Mouse (Mus musculus) c-Kit-positive CD71-positive TER-119-positive erythroid progenitor cells, embryonic 14.5 days (primary cell): ENCODE results near the gene Selenon.
"Not testable (repeated sequence)": the region's sequence is repeated elsewhere in the genome, so short reads cannot be mapped to it uniquely, and the experiment has no call there.

Experiments used
- DNase-seq: peaks from one replicate; pipeline ENCODE4 v3.0.0-alpha.2; 2013; ENCODE audit warnings: low spot score

The Selenon gene

GRCm38 (mm10) chr4:134505966-134506594 lies 45.9 kb downstream of the Selenon start:
- peak; percentile 58 for DNase-seq

- DNase-seq, result no peak
These were observed 46.6 kb downstream of the Selenon start for GRCm38 (mm10) chr4:134505303-134505789.

GRCm38 (mm10) chr4:134503686-134504357 lies 48.1 kb downstream of the Selenon start:
- no peak for DNase-seq

- DNase-seq, result no peak
These were observed 50.9 kb downstream of the Selenon start for GRCm38 (mm10) chr4:134501095-134501494.

GRCm38 (mm10) chr4:134498983-134499382 lies 53.0 kb downstream of the Selenon start:
- DNase-seq, result not testable (repeated sequence)

GRCm38 (mm10) chr4:134497986-134498731 lies 53.8 kb downstream of the Selenon start:
- no peak for DNase-seq

DNA sequence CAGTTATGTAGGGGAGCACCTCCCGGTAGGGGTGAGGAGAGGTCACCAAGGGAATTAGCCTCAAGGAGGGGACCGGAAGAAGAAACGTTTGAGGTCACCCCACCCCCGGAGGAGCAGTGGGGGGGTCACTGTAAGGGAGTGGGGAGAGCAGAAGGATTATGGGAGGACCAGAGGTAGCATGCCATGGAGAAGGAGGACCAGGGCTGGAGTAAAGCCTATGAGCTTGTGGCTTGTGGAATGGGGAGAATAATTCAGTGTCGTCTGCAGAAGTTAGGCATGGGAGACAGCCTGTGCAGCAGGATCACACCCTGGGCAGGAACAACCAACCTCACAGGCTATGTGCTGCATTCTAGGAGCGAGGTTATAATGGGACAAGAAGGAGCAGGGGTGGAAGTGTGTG lies 54.7 kb downstream of the Selenon start:
- DNase-seq, result no peak

GRCm38 (mm10) chr4:134496595-134497210 lies 55.3 kb downstream of the Selenon start, which contains the start of gene Paqr7:
TSS of gene Paqr7 (plus strand) at chr4:134496697.
- peak; percentile 61 for DNase-seq

- no peak for DNase-seq
These were observed 56.4 kb downstream of the Selenon start for GRCm38 (mm10) chr4:134495546-134495923.

- peak; percentile 33 for DNase-seq
These were observed 57.0 kb downstream of the Selenon start for GRCm38 (mm10) chr4:134494780-134495545.

DNA sequence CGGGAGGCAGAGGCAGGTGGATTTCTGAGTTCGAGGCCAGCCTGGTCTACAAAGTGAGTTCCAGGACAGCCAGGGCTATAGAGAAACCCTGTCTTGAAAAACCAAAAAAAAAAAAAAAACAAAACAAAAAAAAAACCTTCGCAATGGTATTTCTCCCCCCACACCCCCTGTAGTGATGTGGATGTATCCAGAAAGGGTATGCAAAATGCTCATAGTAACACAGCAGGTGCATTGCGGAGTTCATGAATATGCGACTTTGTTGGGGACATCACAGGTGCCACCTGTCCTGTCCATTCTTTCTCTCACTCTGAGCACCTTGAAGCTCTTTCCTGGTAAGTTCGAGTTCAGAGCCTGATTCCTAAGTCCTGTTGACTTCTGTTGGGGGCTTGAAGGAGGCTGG lies 57.8 kb downstream of the Selenon start:
- DNase-seq, result not testable (repeated sequence)

DNA sequence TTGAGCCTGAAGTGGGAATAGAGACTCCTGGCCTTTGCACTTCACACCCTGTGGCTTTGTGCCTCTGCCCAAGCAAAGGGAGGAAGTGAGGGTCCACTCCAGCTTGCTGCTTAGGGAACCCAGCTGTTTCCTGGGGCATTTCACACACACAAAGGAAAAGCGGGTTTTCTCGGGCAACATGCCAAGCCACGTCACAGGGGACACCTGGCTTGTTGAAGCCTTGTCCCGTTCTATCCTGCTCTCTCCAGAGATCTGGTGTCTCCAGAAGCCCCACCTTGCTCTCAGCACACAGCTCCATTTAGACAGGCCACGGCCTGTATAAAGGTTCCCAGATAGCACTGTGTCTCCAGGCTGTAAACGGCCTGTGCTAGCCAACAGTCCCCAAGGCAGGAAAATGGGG lies 60.2 kb downstream of the Selenon start:
- DNase-seq, result no peak

DNA sequence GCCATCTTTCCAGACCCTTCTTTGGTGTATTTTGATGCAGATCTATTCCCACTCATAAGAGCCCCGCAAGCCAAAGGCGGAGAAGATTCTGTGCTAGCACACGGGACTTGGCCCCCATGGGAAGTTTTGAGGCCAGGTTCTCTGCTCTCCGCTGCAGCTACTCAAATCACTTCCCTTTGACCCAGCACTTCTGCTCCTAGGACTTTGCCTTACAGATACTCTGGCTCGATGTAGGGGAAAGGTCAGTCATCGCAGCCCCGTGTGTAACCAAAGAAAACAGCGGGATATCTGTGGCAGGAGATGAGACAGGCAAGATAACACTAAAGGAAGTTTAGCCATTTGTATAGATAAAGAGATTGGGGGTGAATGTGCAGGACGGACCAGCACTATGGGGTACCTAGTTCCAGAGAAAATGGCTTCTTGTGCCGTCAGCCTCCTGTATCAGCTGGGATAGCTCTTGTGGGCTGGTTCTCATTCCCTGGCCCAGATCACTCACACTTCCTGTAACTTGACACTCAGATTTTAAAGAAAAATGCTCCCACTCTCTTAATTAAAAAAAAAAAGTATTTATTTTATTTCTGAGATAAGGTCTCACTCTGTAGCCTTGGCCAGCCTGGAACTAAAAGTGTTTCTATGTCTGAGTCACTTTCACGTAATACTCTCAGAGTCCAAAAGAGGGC lies 61.8 kb downstream of the Selenon start:
- DNase-seq, result no peak

GRCm38 (mm10) chr4:134488211-134488610 lies 63.8 kb downstream of the Selenon start:
- no peak for DNase-seq
